Mouse (Mus musculus): ENCODE measurements around the gene Mtif2.

- no peak for TF ChIP-seq POLR2A (IDR thresholded peaks at IDR 0.05; ENCODE audit: insufficient read depth, low read depth, low read length)
- TF ChIP-seq CTCF (IDR thresholded peaks at IDR 0.05), result no peak
Measured at GRCm38 (mm10) chr11:29560452-29560851, 34.2 kb downstream of the Mtif2 start.

Data from heart, adult 2 months (tissue).